Comparison of ENCODE assay signal across 16 mouse cellular contexts in the genomic region with DNA sequence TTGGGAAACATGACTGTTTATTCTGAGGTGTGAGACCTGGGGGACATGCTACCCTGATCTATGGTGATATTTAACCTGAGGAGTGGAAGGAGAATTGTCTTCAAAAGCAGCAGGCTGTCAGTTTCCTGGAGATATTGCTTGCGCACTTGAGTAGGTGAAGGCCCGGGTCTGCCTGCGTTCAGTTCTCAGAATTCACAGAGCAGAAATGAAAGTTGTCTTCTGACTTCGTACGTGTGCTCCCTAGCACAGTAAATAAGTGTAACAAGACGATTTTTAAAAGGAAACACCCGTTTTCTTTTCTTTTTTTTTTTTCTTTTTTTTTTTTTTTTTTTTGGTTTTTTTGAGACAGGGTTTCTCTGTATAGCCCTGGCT.
DNase-seq lines count a peak whose midpoint lies in the region; ATAC-seq and TF ChIP-seq lines count a peak whose summit lies in the region.
"Had no signal": no experiment of that assay in that cellular context is flagged by ENCODE, and none has a peak within 500 bp of the region (broad histone marks: within the 10 kb centered on the region; RNA-seq: fewer than 3 reads in every experiment).

No protein-coding gene starts in this region.

- H3K27me3 ChIP-seq in lung, embryonic 14.5 days (ENCODE audit: insufficient read depth, low read length): no peaks in the 10 kb centered on the region
- no peaks in the 10 kb centered on the region for H3K27me3 ChIP-seq in liver, embryonic 16.5 days (ENCODE audit: control insufficient read depth, insufficient read depth, low read depth, low read length)
- H3K27me3 ChIP-seq: embryonic facial prominence, embryonic 13.5 days; midbrain, embryonic 15.5 days; neural tube, embryonic 12.5 days had no signal

- no peak overlapping the region for H3K4me3 ChIP-seq in lung, embryonic 14.5 days (ENCODE audit: low read depth, low read length)
- no peak overlapping the region for H3K4me3 ChIP-seq in brown adipose tissue, adult 24 weeks (ENCODE audit: insufficient read depth, low read depth, low read length)
- no peak overlapping the region for H3K4me3 ChIP-seq in liver, embryonic 16.5 days (ENCODE audit: low read depth, low read length)
- H3K4me3 ChIP-seq: embryonic facial prominence, embryonic 13.5 days; forebrain, embryonic 12.5 days; heart, adult 2 months; midbrain, embryonic 15.5 days; neural tube, embryonic 12.5 days had no signal

- no peak for ATAC-seq in lung, embryonic 14.5 days (ENCODE audit: insufficient read depth)
- peak; percentile 71 for ATAC-seq in CD4-positive, CD25-positive, alpha-beta regulatory T cell, adult 4 months
- ATAC-seq in liver, embryonic 16.5 days (ENCODE audit: low read depth): no peak
- ATAC-seq: midbrain, embryonic 15.5 days had no signal

- DNase-seq in lung, embryonic 14.5 days: no peak
- DNase-seq in lung, postnatal 14 days: no peak
- DNase-seq in cerebellum, adult 11-12 months: no peak
- no peak for DNase-seq in urinary bladder, postnatal 14 days (ENCODE audit: low spot score)
- DNase-seq: cerebellum, postnatal 14 days; right cerebral cortex, postnatal 4 days had no signal

- WGBS in lung, embryonic 14.5 days: 56% methylated on average over 7 of the region's 7 CpGs
- WGBS in liver, embryonic 16.5 days (ENCODE audit: insufficient replicate concordance): 46% methylated on average over 7 of the region's 7 CpGs

- peaks cover 8% of the 10 kb centered on the region; the same call in 1 of the 2 replicates for H3K4me1 ChIP-seq in lung, embryonic 14.5 days (ENCODE audit: insufficient read depth)
- peaks cover 3% of the 10 kb centered on the region; the same call in 1 of the 2 replicates for H3K4me1 ChIP-seq in brown adipose tissue, adult 24 weeks (ENCODE audit: control insufficient read depth, insufficient read depth, insufficient read length, low read length)
- no peaks in the 10 kb centered on the region; the same call in none of the 2 replicates for H3K4me1 ChIP-seq in liver, embryonic 16.5 days (ENCODE audit: control insufficient read depth, low read depth, low read length)

- TF ChIP-seq CTCF in lung, embryonic 14.5 days (IDR thresholded peaks at IDR 0.05; ENCODE audit: low read depth): no peak

- no peak overlapping the region for H3K9ac ChIP-seq in lung, embryonic 14.5 days
- H3K9ac ChIP-seq in liver, embryonic 16.5 days (ENCODE audit: low read depth, low read length): no peak overlapping the region
- H3K9ac ChIP-seq: embryonic facial prominence, embryonic 13.5 days; forebrain, embryonic 12.5 days; midbrain, embryonic 15.5 days; neural tube, embryonic 12.5 days had no signal

- no peaks in the 10 kb centered on the region for H3K36me3 ChIP-seq in lung, embryonic 14.5 days (ENCODE audit: insufficient read depth)
- H3K36me3 ChIP-seq in liver, embryonic 16.5 days (ENCODE audit: control insufficient read depth, insufficient read depth): no peaks in the 10 kb centered on the region
- H3K36me3 ChIP-seq: embryonic facial prominence, embryonic 13.5 days; forebrain, embryonic 12.5 days; midbrain, embryonic 15.5 days; neural tube, embryonic 12.5 days had no signal

- no peak overlapping the region for H3K4me2 ChIP-seq in lung, embryonic 14.5 days
- H3K4me2 ChIP-seq in liver, embryonic 16.5 days (ENCODE audit: low read depth, low read length): no peak overlapping the region
- H3K4me2 ChIP-seq: embryonic facial prominence, embryonic 13.5 days; forebrain, embryonic 12.5 days; midbrain, embryonic 15.5 days; neural tube, embryonic 12.5 days had no signal

- H3K27ac ChIP-seq in lung, embryonic 14.5 days (ENCODE audit: low read depth): peak overlapping the region; percentile 2; the same call in 1 of the 2 replicates
- H3K27ac ChIP-seq in brown adipose tissue, adult 24 weeks (replicated peaks; ENCODE audit: low read depth, low read length): peak overlapping the region; percentile 53; the same call in 1 of the 2 replicates
- H3K27ac ChIP-seq in liver, embryonic 16.5 days (ENCODE audit: low read length): peak overlapping the region; percentile 40
- H3K27ac ChIP-seq: embryonic facial prominence, embryonic 13.5 days; forebrain, embryonic 12.5 days; heart, adult 2 months; kidney, postnatal 0 days; macrophage; midbrain, embryonic 15.5 days; neural tube, embryonic 12.5 days had no signal

- no peaks in the 10 kb centered on the region for H3K9me3 ChIP-seq in lung, embryonic 14.5 days (ENCODE audit: low read depth, low read length)
- H3K9me3 ChIP-seq in liver, embryonic 16.5 days (replicated peaks; ENCODE audit: control insufficient read depth, low read length): no peaks in the 10 kb centered on the region
- H3K9me3 ChIP-seq: embryonic facial prominence, embryonic 13.5 days; forebrain, embryonic 12.5 days; midbrain, embryonic 15.5 days; neural tube, embryonic 12.5 days had no signal

Comparison
In these comparisons a context has a peak if more than half of its experiments do, and no peak if none do; other contexts are left out.
1. H3K27ac ChIP-seq: peak in every context shown above with its lines; median percentile 53 in brown adipose tissue, adult 24 weeks; 40 in liver, embryonic 16.5 days; 2 in lung, embryonic 14.5 days.